23 mouse cellular contexts compared by ENCODE assay signal in the genomic region with DNA sequence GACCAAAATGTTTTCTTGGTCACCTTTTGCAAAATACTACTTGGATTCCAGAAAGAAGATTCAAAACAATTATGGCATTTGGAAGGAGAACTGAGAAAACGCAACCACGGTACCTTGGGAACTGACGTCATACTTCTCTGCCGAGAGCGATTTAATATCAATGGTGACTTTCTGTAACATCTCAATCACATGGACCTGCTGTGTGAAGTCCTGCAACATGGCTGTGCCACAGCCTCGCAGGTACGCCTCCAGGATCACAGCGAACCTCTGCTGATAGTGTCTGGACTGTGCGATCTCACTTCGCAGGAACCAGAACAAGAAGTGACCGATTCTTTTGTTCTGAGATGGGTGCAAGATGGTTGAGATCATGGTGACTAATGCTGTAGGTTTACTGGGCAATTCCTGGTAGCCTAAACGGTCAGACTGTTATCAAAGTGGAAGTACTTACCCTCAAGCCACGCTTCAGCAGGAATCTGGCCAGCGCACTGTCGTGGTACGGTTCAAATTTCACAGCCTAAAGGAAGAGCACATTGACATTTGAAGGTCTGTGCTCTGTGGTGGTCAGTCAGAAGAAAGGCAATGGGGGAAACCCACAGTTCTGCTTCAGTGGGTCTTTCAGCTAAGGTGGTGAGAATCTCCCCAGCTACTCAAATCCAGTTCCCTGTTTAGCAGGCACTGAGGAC. TPM values are rescaled to one million over a fixed set of nuclear protein-coding genes. Genes with fewer than 3 reads are reported as not detected.
DNase-seq lines count a peak whose midpoint lies in the region; ATAC-seq and TF ChIP-seq lines count a peak whose summit lies in the region.
"Had no signal": no experiment of that assay in that cellular context is flagged by ENCODE, and none has a peak within 500 bp of the region (broad histone marks: within the 10 kb centered on the region; RNA-seq: fewer than 3 reads in every experiment).

No protein-coding gene starts in this region.

- H3K4me2 ChIP-seq in kidney, embryonic 14.5 days (replicated peaks; ENCODE audit: low read depth, low read length): no peak overlapping the region
- H3K4me2 ChIP-seq in liver, postnatal 0 days (ENCODE audit: low read depth, low read length): no peak overlapping the region
- no peak overlapping the region for H3K4me2 ChIP-seq in liver, embryonic 12.5 days
- H3K4me2 ChIP-seq: embryonic facial prominence, embryonic 12.5 days; forebrain, embryonic 12.5 days; heart, embryonic 11.5 days; heart, embryonic 15.5 days; hindbrain, embryonic 13.5 days had no signal

- no peak for DNase-seq in kidney, adult 9 months
- no peak for DNase-seq in liver, postnatal 0 days
- DNase-seq in urinary bladder, adult 18-20 months (ENCODE audit: low spot score in 2 of 2): no peak
- DNase-seq in lung, postnatal 36 days: no peak
- DNase-seq: adrenal gland, postnatal 14 days; cerebellum, adult 8-10 months; cerebellum, postnatal 14 days; gastrocnemius, postnatal 10 days; heart, adult 2 months; heart, postnatal 14 days had no signal

- H3K27ac ChIP-seq in kidney, embryonic 14.5 days (ENCODE audit: low read depth, low read length): no peak overlapping the region
- peak overlapping the region; percentile 34; the same call in 1 of the 2 replicates for H3K27ac ChIP-seq in liver, postnatal 0 days (ENCODE audit: low read depth)
- no peak overlapping the region for H3K27ac ChIP-seq in liver, embryonic 12.5 days
- peak overlapping the region; percentile 22; the same call in 1 of the 2 replicates for H3K27ac ChIP-seq in bone marrow macrophage, adult 2 months (ENCODE audit: insufficient read depth, low read depth, low read length)
- H3K27ac ChIP-seq: embryonic facial prominence, embryonic 12.5 days; forebrain, embryonic 12.5 days; heart, adult 2 months; heart, embryonic 15.5 days; hindbrain, embryonic 13.5 days had no signal

- TF ChIP-seq EP300 in liver, postnatal 0 days (IDR thresholded peaks at IDR 0.05; ENCODE audit: low read depth): no peak

- TF ChIP-seq POLR2A in bone marrow macrophage, adult 2 months (IDR thresholded peaks at IDR 0.05; ENCODE audit: borderline replicate concordance, low read depth, low read length): no peak

- 70% methylated on average over 16 of the region's 16 CpGs for WGBS in kidney, embryonic 14.5 days
- 75% methylated on average over 16 of the region's 16 CpGs for WGBS in liver, postnatal 0 days (ENCODE audit: insufficient replicate concordance)
- 65% methylated on average over 16 of the region's 16 CpGs for WGBS in liver, embryonic 12.5 days (ENCODE audit: insufficient replicate concordance)

- H3K9ac ChIP-seq in kidney, embryonic 14.5 days (ENCODE audit: low read depth, low read length): no peak overlapping the region
- H3K9ac ChIP-seq in liver, postnatal 0 days (replicated peaks): no peak overlapping the region
- H3K9ac ChIP-seq in liver, embryonic 12.5 days: no peak overlapping the region
- H3K9ac ChIP-seq: embryonic facial prominence, embryonic 12.5 days; forebrain, embryonic 12.5 days; heart, embryonic 15.5 days; hindbrain, embryonic 13.5 days had no signal

- H3K27me3 ChIP-seq in kidney, embryonic 14.5 days (ENCODE audit: control insufficient read depth, insufficient read depth, low read length): no peaks in the 10 kb centered on the region
- H3K27me3 ChIP-seq in liver, postnatal 0 days (ENCODE audit: insufficient read depth, low read length): no peaks in the 10 kb centered on the region
- no peaks in the 10 kb centered on the region for H3K27me3 ChIP-seq in liver, embryonic 12.5 days (replicated peaks)
- H3K27me3 ChIP-seq: embryonic facial prominence, embryonic 12.5 days; forebrain, embryonic 12.5 days; heart, embryonic 15.5 days; hindbrain, embryonic 13.5 days had no signal

- ATAC-seq in kidney, embryonic 14.5 days (ENCODE audit: low FRiP score, low TSS enrichment): 0 out of 2 replicates have a peak, but pooled peaks have one; percentile 55
- ATAC-seq in liver, postnatal 0 days: no peak
- ATAC-seq in liver, embryonic 12.5 days: no peak
- peak; percentile 10; the same call in 1 of the 2 replicates for ATAC-seq in neutrophil, adult 5-6 weeks (ENCODE audit: extremely low read depth, insufficient number of reproducible peaks, low FRiP score, poor library complexity, severe bottlenecking)
- ATAC-seq: activated CD4-positive, CD25-positive, alpha-beta regulatory T cell, adult 4 months; forebrain, embryonic 16.5 days; Patski had no signal

- no peak overlapping the region for H3K4me3 ChIP-seq in kidney, embryonic 14.5 days (ENCODE audit: low read length)
- H3K4me3 ChIP-seq in liver, postnatal 0 days (ENCODE audit: low read depth, low read length): no peak overlapping the region
- no peak overlapping the region for H3K4me3 ChIP-seq in liver, embryonic 12.5 days
- H3K4me3 ChIP-seq in bone marrow macrophage, adult 2 months (ENCODE audit: insufficient read depth, low read length): no peak overlapping the region
- H3K4me3 ChIP-seq: embryonic facial prominence, embryonic 12.5 days; forebrain, embryonic 12.5 days; heart, adult 2 months; heart, embryonic 15.5 days; hindbrain, embryonic 13.5 days had no signal

- H3K4me1 ChIP-seq in kidney, embryonic 14.5 days (ENCODE audit: control insufficient read depth, insufficient read depth, low read length): no peaks in the 10 kb centered on the region
- peaks cover 4% of the 10 kb centered on the region; the same call in 1 of the 2 replicates for H3K4me1 ChIP-seq in liver, postnatal 0 days (ENCODE audit: insufficient read depth)
- 0 out of 2 replicates have a peak, but pooled peaks cover 7% of the 10 kb centered on the region for H3K4me1 ChIP-seq in liver, embryonic 12.5 days
- H3K4me1 ChIP-seq in bone marrow macrophage, adult 2 months (ENCODE audit: control insufficient read depth, insufficient read depth, low read length): peaks cover 41% of the 10 kb centered on the region
- H3K4me1 ChIP-seq: embryonic facial prominence, embryonic 12.5 days; heart, embryonic 15.5 days had no signal

- no peak for TF ChIP-seq CTCF in liver, postnatal 0 days (IDR thresholded peaks at IDR 0.05; ENCODE audit: low read depth)
- no peak for TF ChIP-seq CTCF in bone marrow macrophage, adult 2 months (IDR thresholded peaks at IDR 0.05; ENCODE audit: low read depth, low read length)

- no peaks in the 10 kb centered on the region for H3K36me3 ChIP-seq in kidney, embryonic 14.5 days (ENCODE audit: control insufficient read depth, insufficient read depth, low read length)
- peaks cover 15% of the 10 kb centered on the region for H3K36me3 ChIP-seq in liver, postnatal 0 days (replicated peaks; ENCODE audit: insufficient read depth, low read length)
- peaks cover 13% of the 10 kb centered on the region for H3K36me3 ChIP-seq in liver, embryonic 12.5 days
- H3K36me3 ChIP-seq: embryonic facial prominence, embryonic 12.5 days; forebrain, embryonic 12.5 days; heart, embryonic 15.5 days; hindbrain, embryonic 13.5 days had no signal

- H3K9me3 ChIP-seq in kidney, embryonic 14.5 days (ENCODE audit: control insufficient read depth, low read length): no peaks in the 10 kb centered on the region
- H3K9me3 ChIP-seq in liver, postnatal 0 days (ENCODE audit: low read length): no peaks in the 10 kb centered on the region
- no peaks in the 10 kb centered on the region for H3K9me3 ChIP-seq in liver, embryonic 12.5 days (replicated peaks)
- H3K9me3 ChIP-seq: embryonic facial prominence, embryonic 12.5 days; forebrain, embryonic 12.5 days; heart, embryonic 15.5 days; hindbrain, embryonic 13.5 days had no signal

RNA-seq across cellular contexts. Expression of a gene that starts 7.9 kb away (rescaled TPM):
- 1.5 and 2.6 TPM in 2 replicates for polyA plus RNA-seq in kidney, embryonic 14.5 days (2014; fragmentation: Nextera tagmentation; extraction: Ambion mirVana)
- 2.8 and 3.3 TPM in 2 replicates for polyA plus RNA-seq in liver, postnatal 0 days (2015; fragmentation: Nextera tagmentation; extraction: Ambion mirVana)
- polyA plus RNA-seq in liver, embryonic 12.5 days (2016; fragmentation: Nextera tagmentation; extraction: Ambion mirVana): 4.9 TPM in 2 replicates
- 73.2 and 75.7 TPM in 2 replicates for polyA plus RNA-seq in bone marrow macrophage, adult 2 months (2012; ENCODE audit: insufficient read depth, insufficient read length, missing spikeins)
- 60.9 and 68.0 TPM in 2 replicates for total RNA-seq in neutrophil, adult 5-6 weeks (2017)
- polyA plus RNA-seq: C2C12, Patski had no signal

Comparison
In these comparisons a context has a peak if more than half of its experiments do, and no peak if none do; other contexts are left out.
1. H3K27ac ChIP-seq: peak in liver, postnatal 0 days (single experiment) and bone marrow macrophage, adult 2 months (single experiment); none in kidney, embryonic 14.5 days (single experiment) and liver, embryonic 12.5 days (single experiment).
2. ATAC-seq: peak in kidney, embryonic 14.5 days (single experiment) and neutrophil, adult 5-6 weeks (single experiment); none in liver, postnatal 0 days (single experiment) and liver, embryonic 12.5 days (single experiment).
3. RNA of a gene that starts 7.9 kb away (polyA plus RNA-seq): 73.2 to 75.7 TPM in bone marrow macrophage, adult 2 months; 4.9 TPM in liver, embryonic 12.5 days, 2.8 to 3.3 TPM in liver, postnatal 0 days and 1.5 to 2.6 TPM in kidney, embryonic 14.5 days; every median in the first group is over 10 times any median in the second.